Mouse (Mus musculus): ENCODE measurements around the gene Rnd1.

Rnd1 gene

DNA sequence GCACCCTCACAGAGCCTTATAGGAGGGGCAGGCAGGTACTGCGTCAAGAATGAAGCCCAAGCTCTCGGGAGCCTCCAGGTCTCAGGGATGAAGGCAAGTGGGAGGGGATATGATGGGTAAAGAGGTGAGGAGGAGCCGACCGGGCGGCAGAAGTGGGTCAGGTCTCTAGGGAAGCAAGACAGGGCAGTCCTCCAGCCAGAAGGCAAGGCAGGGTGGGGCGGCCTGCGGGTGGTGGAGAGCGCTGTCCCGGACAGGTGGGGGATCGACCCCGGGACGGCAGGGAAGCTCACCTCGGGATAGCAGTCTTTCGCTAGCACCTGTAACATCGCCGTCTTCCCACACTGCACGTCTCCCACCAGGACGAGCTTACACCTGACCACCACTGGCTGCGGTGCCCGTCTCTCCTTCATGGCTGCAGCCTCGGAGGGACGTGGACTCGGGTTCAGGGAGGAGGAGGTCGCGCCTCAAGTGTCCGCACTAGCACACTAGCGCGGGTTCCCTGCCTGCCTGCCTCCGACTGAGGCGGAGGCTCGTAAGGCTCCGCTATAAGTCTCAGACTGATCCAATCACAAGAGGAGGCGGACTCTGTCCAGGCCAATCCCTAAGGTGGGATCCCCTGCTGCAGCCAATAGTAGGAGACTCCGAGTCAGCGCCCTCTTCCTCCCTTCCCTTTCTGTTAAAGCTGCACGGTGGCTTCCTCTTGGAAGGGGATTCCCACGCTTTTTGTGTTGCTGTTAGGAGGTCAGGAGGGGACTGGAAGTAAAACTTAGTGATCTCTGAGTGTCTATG lies at the start of gene Rnd1:
TSS of gene Rnd1 (minus strand) at position 522 of the 789 bp plus-strand sequence.
- peak; percentile 87 for DNase-seq (ENCODE audit: low read depth, low spot score)

DNA sequence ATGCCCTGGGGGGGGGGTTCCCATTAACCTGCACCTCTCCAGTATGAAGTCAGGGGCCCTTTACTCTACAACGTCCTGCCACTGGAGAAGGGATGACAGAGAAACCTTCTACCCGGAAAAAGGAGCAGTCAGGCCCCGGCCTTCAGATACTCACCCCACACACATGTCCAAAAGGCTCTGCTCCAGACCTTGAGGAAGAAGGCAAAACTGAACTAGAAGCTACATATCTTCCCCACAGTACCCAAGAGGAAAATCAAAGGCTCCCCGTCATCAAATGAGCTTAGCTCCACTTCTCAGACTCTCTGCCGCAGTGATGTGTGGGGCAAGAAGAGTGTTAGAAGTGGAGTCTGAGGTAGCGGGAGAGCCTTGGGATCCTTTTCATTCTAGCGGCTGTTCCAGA lies 49.5 kb upstream of the Rnd1 start:
- no peak for DNase-seq (ENCODE audit: low read depth, low spot score)

DNA sequence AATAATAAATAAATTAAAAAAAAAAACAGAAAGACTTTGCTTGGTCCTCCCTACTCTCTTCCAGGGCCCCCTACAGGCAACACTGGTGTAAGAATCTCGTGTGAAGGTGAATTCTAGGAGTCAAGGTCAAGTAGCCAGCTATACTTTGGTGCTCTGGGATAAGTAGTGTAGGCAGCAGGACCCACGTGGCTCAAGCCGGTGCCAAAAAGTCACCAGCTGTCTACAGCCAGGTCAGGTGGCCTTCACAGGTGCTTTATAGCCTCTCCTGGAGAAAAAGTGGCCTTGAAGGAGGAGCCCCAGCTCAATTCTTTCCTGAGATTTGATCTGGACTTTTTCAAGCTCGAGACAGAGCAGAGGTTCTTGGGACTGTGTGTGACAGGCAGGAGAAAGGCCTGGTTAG lies 48.8 kb upstream of the Rnd1 start:
- DNase-seq (ENCODE audit: low read depth, low spot score): no peak

DNA sequence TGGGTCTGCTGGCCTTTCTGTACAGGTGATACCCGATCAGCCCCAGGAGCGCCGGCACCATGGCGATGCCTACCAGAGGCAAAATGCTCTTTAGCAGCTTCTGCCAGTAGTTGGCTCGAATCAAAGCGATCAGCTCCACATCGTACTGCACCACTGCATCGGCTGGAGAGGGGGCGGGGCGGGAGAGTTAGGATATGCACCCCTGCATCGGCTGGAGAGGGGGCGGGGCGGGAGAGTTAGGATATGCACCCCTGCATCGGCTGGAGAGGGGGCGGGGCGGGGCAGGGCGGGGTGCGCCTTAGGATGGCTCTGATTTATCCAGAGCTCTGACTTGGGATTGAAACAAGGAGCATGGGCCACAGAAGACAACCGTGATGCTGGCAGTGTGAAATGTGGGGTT lies 47.2 kb upstream of the Rnd1 start:
- no peak for DNase-seq (ENCODE audit: low read depth, low spot score)

DNA sequence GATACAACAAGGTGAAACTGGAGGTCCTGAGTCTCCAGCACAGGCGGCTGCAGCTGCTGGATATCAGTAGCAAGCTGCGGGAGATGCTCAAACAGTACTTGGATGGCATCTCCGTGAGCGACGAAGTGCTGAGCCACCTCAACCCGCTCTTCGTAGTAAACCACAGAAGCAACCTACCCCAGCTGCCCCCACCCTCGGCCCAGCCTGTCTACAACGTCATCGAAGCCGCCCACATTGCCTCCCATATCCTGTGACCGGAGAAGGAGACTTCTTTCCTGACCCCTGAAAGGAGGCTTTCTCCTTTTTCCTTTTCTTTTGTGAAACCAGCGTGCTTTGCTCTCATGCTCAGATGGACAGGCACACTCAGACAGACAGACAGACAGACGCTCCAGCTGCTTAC lies 45.6 kb upstream of the Rnd1 start:
- DNase-seq (ENCODE audit: low read depth, low spot score): peak; percentile 46

DNA sequence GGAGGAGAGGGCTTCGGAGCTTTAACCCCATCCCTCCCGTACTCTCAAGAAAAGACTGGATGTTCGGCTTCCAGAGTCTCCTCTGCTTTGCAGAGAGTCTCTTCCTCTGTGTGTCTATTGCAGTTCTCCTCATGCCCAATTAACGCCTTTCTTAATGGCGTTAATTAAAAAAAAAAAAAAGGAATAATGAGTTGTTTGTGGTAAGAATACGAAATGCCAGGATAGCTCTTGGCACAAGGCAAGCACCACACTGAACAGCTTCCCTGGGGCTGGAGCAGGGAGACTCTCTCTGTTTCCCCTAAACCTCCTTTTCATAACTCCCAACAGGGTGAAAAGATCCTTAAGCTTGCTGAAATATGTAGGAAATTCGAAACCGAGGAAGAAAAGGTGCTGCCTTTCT lies 44.9 kb upstream of the Rnd1 start:
- DNase-seq (ENCODE audit: low read depth, low spot score): no peak

DNA sequence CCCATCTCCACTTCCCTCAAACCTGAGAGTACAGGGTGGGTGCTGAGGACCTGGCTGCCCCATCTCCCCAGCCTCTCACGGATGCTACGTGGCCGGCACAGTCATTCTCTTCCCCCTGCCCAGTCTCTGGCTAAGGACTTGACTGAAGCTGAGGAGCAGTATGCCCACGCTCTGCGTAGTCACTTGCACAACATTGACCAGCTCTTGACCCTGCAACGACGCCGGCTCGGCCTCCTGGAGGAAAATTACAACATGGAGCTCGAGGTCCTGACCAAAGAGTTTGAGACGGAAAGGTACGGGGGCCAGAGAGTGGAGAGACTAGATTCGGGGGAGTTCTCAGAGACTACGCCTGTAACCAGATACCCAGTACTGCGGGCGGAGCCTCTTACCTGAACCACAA lies 40.0 kb upstream of the Rnd1 start:
- DNase-seq (ENCODE audit: low read depth, low spot score): no peak

DNA sequence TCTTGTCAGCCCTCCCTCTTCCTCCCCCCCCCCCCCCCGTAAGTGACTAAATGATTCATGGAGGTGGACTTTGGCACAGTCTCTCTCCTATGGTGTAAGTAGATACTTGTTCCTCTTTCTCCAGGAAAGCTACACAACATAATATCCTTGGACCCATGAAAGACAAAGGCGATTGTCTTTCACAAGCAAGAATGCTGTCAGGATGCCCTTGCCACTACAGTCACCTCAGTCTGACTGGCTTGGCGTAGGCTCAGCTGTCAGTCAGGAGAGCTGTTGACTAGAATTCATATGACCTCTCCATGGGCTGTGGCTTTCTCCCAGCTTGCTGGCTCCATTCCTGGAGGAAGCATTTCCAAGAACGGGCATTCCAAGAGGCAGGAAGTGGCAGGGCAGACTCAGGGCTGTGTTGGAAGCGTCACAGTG lies 37.0 kb upstream of the Rnd1 start:
- no peak for DNase-seq (ENCODE audit: low read depth, low spot score)

DNA sequence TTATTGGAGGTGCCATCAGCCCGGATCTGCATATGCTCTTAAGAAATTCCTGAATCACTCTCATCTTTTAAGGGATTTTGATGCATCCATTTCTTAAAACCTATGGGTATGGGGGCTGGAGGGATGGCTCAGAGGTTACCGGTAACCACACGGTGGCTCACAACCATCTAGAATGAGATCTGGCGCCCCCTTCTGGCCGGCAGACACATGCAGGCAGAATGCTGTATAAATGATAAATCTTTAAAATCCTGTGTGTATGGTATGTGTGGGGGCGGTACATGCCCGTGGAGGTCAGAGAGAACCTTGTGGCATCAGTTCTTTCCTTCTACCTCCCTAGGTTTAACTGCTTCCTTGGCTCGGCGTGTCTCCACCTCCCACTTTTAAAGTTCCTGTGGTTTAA lies 33.2 kb upstream of the Rnd1 start:
- peak; percentile 73 for DNase-seq (ENCODE audit: low read depth, low spot score)

DNA sequence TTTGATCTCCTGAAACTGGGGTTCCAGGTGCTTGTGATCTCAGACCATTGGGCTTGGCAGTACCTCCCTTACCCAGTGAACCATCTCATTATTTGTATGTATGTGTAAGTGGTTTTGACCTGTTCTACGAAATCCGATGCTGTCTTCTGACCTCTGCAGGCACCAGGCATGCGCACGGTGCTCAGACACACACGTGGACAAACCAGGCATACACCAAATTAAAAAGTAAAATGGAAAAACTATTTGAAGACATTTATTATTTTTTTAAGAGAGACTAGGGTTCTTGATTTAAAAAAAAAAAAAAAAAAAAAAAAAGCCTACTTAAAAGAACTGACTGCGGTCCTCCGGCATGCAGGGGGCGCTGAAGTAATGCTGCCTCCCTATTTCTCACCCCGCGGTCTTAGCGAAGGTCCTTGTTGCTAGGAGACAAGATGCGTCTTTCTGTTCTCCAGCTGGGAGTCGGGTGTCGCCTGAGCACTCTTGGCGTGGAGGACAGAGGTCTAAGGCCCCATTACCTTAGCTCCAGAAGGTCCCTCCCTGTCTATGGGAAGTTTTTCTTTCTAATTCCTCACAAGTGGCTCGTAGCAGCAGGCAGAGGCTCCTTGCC lies 30.6 kb upstream of the Rnd1 start, which contains the start of gene Ccdc65:
TSS of gene Ccdc65 (plus strand) at position 442 of the 607 bp plus-strand sequence.
- peak; percentile 82 for DNase-seq (ENCODE audit: low read depth, low spot score)

DNA sequence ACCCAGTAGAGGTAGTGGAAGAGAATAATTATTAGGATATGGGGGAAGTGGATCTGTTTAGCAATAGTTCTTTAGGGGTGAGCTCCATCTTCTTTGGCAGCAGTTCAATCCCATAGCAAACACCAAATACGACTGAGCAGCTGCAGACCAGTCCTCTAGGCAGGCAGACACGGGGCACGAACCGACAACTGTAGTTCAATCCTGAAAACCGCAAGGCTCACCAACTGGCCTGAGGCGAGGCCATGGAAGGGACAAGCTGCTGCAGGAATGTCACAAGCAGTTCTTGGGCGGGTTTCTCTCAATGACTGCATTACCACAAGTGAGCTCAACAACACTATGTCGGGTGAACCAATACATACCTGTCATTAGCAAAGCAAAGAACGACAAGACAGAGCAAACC lies 27.1 kb upstream of the Rnd1 start:
- DNase-seq (ENCODE audit: low read depth, low spot score): no peak

DNA sequence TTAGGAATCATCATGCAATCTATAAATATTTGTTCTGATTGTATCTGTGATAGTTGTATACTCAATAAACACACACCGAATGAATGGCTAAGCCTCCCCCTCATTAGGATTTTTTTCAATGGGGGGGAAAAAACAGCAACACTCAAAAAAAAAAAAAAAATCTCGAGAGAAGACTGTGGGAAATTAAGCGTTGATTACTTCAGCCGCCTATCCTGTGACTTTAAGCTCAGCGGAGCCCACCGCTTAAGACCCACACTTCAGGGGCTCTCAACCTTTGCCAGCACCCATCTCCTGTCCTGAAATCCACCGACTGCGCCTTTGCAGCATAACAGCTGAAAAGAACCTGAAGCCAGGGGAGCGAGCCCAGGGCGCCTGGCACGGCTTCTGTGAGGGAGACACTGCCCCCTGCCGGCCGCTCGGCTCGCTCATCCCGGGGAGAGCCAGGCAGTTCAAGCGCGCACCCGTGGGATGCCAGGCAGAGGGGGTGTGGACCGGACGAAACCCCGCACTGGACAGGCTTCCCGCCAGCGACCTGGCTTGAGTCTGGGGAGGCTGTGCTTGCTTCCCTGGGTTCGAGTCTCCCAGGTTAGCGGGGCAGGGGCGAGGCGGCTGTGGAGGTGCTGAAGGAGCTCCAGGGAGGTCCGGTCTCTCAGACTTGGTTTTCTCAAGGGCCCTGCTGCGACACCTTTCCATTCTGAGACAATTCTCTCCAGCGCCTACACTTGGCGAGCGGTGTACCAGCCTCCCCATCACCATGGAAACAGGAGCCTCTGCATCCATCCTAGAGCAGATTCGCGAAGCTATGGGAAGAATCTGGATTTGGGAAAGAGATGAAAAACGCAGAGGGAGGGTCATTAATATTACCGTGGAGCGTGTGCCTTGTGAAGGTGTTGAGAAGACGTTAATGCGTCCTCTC lies 22.2 kb upstream of the Rnd1 start:
- peak; percentile 81 for DNase-seq (ENCODE audit: low read depth, low spot score)

DNA sequence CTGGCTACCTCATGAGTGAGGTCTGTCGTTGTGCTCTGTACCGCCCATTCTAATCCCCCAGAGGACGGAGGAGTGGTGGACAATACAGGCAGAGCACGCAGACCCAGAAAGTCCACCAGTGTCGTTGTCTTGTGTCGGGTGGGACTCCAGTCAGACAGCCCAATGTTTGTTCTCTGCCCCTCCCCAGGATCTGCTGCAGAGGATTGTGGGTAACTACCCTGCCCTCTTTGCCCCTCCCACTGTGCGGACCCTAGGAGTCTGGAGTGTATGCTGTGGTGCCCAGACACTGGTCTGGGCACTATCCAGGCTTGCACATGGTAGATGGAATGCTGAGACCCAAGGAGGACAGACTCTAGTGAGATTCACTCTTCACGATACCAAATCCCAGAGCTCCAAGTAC lies 19.0 kb upstream of the Rnd1 start:
- DNase-seq (ENCODE audit: low read depth, low spot score): no peak

DNA sequence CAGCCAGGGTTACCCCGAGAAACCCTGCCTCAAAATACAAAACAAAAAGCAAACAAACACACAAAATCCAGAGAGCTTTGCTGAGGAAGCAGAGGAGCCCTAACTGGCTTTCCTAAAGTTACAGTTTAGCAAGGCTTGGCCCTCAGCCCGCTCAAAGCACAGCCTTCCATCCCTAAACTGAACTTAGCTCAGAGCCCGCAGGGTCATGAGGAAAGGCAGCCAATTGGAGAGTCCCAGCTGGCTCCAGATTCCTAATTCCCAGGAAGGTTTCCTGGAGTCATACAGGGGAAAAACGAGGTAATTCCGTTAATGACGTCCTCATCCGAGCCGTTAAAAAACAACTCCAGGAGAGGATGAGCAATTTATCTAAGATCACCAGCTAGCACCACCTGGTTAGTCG lies 18.5 kb upstream of the Rnd1 start:
- DNase-seq (ENCODE audit: low read depth, low spot score): no peak

DNA sequence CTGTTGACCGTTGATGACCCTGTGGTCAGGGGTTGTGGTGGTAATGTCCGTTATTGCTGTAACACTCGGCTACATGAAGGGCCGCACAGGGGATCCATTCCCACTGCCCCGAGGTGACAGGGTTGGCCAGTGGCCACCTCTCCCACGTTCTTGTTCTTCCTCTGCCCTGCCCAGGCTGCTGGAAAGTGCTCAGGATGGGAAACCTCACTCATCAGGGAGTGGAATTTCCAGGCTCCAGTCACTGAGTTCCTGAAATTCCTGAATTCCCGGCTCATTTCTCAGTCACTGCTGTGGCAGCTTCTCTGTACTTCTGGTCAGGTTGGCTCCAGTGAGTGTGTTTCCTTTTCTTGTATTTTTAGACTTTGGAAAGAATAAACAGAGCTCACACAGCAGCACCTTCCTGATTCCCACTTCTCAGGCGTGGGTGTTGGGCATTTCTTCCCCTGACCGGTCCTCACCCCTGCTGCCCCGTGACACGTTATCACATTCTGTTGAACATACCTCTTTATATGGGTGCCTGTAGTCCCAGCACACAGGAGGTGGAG lies 15.0 kb upstream of the Rnd1 start:
- DNase-seq (ENCODE audit: low read depth, low spot score): no peak

DNA sequence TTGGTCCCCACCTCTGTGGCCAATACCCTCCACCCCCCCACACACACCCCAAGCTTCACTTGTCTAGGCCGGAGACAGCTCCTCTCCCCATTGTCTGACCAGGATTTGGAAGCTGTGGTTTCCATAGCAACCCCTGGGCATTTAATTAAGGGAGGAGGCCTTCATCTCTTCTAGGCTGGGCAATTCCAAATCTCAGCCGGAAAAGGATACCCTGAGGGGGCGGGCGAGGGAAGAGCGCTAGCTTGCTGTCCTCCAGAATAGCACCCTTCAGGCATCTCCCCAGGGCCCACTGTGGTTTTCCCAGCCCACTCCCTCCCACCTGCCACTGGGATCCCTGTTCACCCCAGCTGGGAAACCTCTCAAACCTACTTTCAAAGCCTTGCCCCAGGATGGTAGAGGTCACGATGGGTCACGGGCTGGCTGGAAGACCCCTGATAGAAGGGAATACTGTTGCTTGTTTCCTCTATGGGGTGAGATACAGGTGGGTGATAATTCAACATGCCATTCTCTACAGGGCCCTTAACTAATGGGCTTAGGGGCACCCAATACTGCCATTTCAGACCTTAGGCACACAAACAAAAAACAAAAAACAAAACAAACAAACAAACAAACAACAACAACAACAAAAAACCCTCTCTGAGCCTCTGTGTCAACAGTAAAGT lies 14.4 kb upstream of the Rnd1 start:
- no peak for DNase-seq (ENCODE audit: low read depth, low spot score)

DNA sequence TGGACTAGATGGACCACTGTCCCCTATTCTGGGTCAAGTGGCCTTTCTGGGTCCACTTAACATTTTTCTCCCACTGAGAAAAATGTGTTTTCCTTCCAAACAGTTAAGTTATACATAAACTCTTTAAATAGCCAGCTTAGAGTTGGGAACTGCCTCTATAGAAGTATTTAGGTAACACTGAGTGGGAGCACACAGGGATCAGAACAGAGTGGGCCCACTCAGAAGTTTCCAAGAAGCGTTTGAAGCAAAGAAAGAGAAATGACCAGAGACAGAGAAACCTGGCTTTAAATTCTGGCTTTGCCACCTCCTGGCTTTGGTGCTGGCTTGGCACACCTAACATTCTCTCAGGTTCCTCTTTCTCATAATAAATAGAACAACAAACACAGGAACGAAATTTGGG lies 12.4 kb upstream of the Rnd1 start:
- no peak for DNase-seq (ENCODE audit: low read depth, low spot score)

DNA sequence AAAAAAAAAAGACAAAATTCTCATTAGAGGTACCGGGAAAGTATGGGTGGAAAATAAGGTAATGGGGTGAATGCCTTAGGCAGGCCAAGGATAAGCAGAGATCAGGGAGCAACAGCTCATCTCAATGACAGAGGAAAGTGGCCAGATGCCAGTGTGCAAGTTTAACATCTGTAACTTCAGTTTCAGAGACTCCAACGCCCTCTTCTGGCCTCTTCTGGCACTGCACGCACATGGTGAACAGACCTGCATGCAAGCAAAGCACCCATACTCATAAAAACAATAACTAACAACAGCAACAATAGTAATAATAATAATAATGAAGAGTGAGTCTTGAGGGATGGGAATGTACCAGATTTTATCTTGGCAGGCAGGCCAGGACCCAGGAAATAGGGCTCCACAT lies 8.7 kb upstream of the Rnd1 start:
- DNase-seq (ENCODE audit: low read depth, low spot score): no peak

DNA sequence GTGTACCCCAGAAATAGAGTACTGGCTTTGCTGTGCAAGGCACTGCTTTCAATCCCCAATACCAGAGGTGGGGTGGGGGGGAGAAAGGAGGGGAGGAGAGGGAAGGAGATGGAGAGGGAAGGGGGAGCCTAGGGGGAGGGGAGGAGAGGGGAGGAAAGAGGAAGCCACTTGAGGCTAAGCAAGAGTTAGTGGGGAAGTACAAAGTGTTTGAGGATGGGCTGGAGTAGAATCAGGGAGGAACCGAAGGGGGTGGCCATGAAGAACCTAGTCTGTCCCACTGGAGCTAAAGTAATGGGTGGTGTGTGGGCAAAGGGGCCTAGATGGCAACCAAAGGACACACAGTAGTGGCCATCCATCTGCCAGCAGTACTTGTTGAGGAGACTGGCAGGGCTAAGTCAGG lies 6.5 kb upstream of the Rnd1 start:
- no peak for DNase-seq (ENCODE audit: low read depth, low spot score)

DNA sequence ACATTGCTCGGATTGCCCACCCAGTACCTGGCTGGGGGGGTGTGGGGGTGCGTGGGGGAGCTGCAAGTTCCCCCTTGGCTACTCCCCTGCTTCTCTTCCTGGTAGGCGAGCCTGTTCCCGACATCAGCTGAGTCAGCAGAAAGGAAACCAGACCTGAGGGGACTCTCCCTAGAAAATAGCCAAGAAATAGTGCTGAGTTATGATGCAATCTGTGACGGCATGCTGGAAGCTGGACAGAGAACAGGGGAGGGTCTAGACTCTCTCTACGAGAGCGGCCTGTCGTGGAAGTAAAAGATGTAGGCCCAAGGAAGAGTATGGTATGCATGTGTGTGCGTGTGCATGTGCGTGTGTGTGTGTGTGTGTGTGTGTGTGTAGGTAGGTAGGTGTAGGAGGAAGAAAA lies 5.9 kb upstream of the Rnd1 start:
- no peak for DNase-seq (ENCODE audit: low read depth, low spot score)

DNA sequence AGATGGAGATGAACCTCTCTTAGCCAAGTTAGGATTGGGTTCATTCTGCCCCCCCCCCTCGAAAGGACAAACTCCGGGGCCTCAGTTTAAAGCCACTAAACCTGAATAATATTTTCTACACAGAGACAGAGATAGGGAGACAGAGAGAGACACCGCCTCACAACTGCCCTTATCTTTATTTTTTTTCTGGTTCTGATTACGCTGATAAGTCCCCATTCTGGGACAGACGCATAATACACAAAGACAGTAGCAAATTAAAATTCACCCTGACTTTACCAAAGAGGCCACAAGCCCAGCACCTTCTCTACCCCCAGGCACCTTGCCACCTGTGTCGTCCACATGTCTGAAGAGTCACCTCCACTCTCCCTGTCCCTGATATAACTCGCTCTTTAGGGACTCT lies 4.4 kb upstream of the Rnd1 start:
- DNase-seq (ENCODE audit: low read depth, low spot score): no peak

DNA sequence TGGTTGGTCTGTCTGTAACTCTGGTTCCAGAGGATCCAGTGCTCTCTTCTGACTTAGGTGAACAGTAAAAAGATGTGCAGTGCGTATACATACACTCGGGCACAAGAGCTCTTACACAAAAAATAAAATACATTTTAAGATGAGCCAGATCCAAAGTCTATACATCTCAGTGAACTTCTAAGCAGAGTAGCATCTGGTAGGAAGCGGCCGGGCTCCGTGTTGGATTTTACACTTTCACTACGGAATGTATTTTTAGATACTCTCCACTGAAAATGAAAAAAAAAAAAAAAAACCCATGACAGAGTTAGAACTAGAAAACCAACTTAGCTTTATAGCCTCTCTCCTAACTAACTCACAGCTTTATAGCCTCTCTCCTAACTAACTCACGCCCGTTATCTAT lies 3.4 kb upstream of the Rnd1 start:
- no peak for DNase-seq (ENCODE audit: low read depth, low spot score)
